Mouse (Mus musculus) C2C12 (cell line): ENCODE measurements at regions not wholly inside any gene's neighbourhood (a gene's known extent, or its start where the extent isn't known, plus 50 kb on each side); places are given as distances from the start of the nearest gene placed in this dataset.

Experiments
- CEBPB ChIP-seq: IDR thresholded peaks from one replicate; pipeline ENCODE4 v1.6.1; 2011; ENCODE audit warnings: low read depth, mild to moderate bottlenecking, control low read depth, moderate library complexity
- CTCF ChIP-seq: IDR thresholded peaks from one replicate; pipeline ENCODE4 v1.5.1; 2011; ENCODE audit not compliant: control insufficient read depth, insufficient read depth, insufficient read length
- MAX ChIP-seq: IDR thresholded peaks from one replicate; pipeline ENCODE4 v1.6.1; 2011; ENCODE audit warnings: mild to moderate bottlenecking, control low read depth
- MYOD1 ChIP-seq: IDR thresholded peaks from one replicate; pipeline ENCODE4 v1.6.1; 2011; ENCODE audit warnings: low read depth; ENCODE audit not compliant: control insufficient read depth, insufficient read length
- MYOG ChIP-seq: IDR thresholded peaks from one replicate; pipeline ENCODE4 v1.6.1; 2011; ENCODE audit not compliant: control insufficient read depth, insufficient read length; ENCODE audit errors: extremely low read depth
- USF1 ChIP-seq: IDR thresholded peaks from one replicate; pipeline ENCODE4 v1.6.1; 2011; ENCODE audit warnings: low read depth, mild to moderate bottlenecking, control low read depth, moderate library complexity

GRCm38 (mm10) chr17:83937576-83937975, 89.8 kb upstream of the Haao start:
- TF ChIP-seq CTCF (no peak), USF1 (no peak), CEBPB (no peak), MYOG (no peak), MAX (no peak), MYOD1 (no peak)
